Mouse (Mus musculus): ENCODE measurements around the gene Ptms. TPM values are rescaled to one million over a fixed set of nuclear protein-coding genes. Genes with fewer than 3 reads are reported as not detected.

Ptms gene
- polyA plus RNA-seq, 1 experiment from 2014 or later = 303 TPM

DNA sequence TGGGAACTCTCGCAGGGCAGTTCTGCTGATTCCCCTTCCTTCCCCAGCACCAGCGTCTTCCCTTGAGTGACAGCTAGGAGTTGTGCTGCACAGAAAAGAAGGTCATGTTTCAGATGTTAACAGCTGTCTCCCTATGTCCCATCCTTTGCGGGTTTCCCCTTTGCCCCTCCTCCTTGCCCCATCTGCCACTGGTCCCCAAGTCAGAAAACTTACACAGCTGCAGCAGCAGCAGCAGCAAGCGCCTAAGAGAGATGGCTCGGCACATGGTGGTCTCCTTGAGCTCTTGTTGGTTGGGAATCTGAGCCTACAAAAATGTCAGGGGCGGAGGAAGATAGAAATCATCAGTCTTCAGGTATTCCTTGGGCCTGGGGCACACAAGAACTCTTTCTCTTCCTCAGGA is 40.5 kb downstream of the Ptms start:
- Histone ChIP-seq H3K4me2 (replicated peaks) (no peak overlapping the region), H3K9ac (no peak overlapping the region), H3K36me3 (no peaks in the 10 kb centered on the region), H3K27me3 (no peaks in the 10 kb centered on the region), H3K27ac (no peak overlapping the region), H3K9me3 (no peaks in the 10 kb centered on the region), H3K4me1 (no peaks in the 10 kb centered on the region), H3K4me3 (no peak overlapping the region)
- no peak for ATAC-seq (ENCODE audit: low FRiP score, low read depth)
- WGBS = 52% methylated on average over 6 of the region's 6 CpGs

DNA sequence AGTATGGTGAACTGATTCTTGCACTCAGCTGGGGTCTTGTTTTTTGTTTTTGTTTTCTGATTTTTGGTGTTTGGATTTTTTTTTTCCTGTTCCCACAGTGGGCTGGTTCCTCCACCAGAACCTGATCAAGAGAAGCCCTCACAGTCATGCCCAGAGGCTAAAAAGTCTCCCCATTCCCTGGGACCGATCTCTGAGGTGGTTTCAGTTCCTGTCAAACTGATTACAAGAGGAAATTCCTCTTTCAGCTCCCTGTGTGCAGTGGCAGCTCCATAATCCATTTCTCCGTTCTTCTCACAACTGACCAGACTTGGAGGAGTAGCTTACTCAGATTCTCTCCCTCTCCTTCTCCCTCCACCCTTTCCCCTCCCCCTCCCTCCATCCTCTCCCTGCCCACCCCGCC is 45.6 kb downstream of the Ptms start:
- 41% methylated on average over 2 of the region's 3 CpGs for WGBS
- Histone ChIP-seq H3K9me3 (no peaks in the 10 kb centered on the region), H3K4me1 (no peaks in the 10 kb centered on the region)

DNA sequence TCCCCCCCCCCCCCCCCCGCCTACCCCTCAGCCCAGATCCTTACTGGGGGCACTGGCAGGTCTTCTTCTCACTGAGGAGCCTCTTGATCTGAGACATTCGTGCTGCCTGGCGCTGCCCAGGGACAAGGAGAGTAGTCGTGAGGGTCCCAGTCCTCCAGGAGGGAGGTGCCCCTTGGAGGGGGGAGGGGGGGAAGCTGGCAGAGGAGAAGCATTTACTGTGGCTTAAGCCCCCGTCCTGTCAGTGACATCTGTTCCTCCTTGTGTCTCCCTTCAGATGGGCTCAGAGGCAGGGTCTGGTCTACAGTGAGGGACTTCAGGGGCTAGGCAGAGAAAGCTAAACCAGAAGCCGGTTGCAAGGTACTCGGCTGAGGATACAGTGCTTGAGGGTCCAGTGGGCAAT is 53.3 kb downstream of the Ptms start:
- no peak for ATAC-seq (ENCODE audit: low FRiP score, low read depth)
- no peaks in the 10 kb centered on the region for H3K9me3 ChIP-seq
- H3K27ac ChIP-seq = no peak overlapping the region
- no peak overlapping the region for H3K4me3 ChIP-seq
- H3K27me3 ChIP-seq = peaks cover 10% of the 10 kb centered on the region
- H3K9ac ChIP-seq = peak overlapping the region; percentile 35; the same call in 1 of the 2 replicates
- peaks cover 38% of the 10 kb centered on the region for H3K4me1 ChIP-seq
- H3K36me3 ChIP-seq = no peaks in the 10 kb centered on the region
- WGBS = 54% methylated on average over 6 of the region's 7 CpGs
- H3K4me2 ChIP-seq (replicated peaks) = no peak overlapping the region

More for the DNA sequence above, 45.6 kb downstream of the Ptms start:
- no peak for ATAC-seq (ENCODE audit: low FRiP score, low read depth)
- Histone ChIP-seq H3K27me3 (no peaks in the 10 kb centered on the region), H3K27ac (no peak overlapping the region), H3K36me3 (no peaks in the 10 kb centered on the region), H3K4me2 (replicated peaks) (no peak overlapping the region), H3K4me3 (no peak overlapping the region), H3K9ac (no peak overlapping the region)

DNA sequence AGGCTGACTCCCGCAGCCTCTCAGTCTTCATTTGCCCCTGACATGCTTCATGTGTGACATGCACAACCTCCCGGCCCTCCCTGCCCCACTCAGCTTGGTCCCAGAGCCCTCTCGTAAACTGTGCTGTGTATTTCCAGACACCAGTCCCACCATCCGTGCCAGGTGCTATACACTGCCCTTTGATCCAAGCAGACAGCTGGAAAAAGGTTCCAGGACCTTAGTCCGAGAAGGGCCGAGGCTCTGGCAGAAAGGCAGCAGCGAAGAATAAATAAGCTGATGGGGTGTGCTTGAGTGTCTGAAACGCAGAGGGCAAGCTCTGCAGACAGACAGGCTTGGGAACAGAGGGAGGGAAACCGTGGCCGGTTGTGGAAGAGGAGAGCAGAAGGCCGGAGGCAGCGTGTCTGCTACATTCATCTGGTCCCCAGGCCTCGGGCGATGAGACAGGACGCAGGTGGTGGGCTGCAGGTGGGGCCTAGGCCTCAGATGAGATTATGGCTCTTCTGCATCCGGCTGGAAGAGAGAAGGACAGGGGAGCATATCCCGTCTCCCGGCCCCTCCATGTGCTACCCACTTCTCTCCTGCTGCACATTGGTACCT is 54.0 kb downstream of the Ptms start:
- Histone ChIP-seq H3K9ac (peak overlapping the region; percentile 51), H3K4me3 (no peak overlapping the region), H3K9me3 (no peaks in the 10 kb centered on the region), H3K27me3 (peaks cover 13% of the 10 kb centered on the region), H3K27ac (no peak overlapping the region; the same call in 1 of the 2 replicates), H3K4me1 (peaks cover 43% of the 10 kb centered on the region), H3K4me2 (replicated peaks) (no peak overlapping the region), H3K36me3 (no peaks in the 10 kb centered on the region)
- WGBS = 30% methylated on average over 18 of the region's 18 CpGs
- no peak for ATAC-seq (ENCODE audit: low FRiP score, low read depth)

Other genes starting within 250 kb of the Ptms start
- gene Emg1, start 207.9 kb downstream of the Ptms start, polyA plus RNA-seq (2015; fragmentation: Nextera tagmentation; extraction: Ambion mirVana) = 190 and 201 TPM in 2 replicates
- 324 and 325 TPM in 2 replicates for gene Phb2, start 207.8 kb downstream of the Ptms start, polyA plus RNA-seq (2015; fragmentation: Nextera tagmentation; extraction: Ambion mirVana)
- 9.0 and 10.9 TPM in 2 replicates for gene Ptpn6, start 181.4 kb downstream of the Ptms start, polyA plus RNA-seq (2015; fragmentation: Nextera tagmentation; extraction: Ambion mirVana)
- gene Grcc10, start 178.7 kb downstream of the Ptms start, polyA plus RNA-seq (2015; fragmentation: Nextera tagmentation; extraction: Ambion mirVana) = 480 and 513 TPM in 2 replicates
- gene Gm45234, start 164.1 kb downstream of the Ptms start, polyA plus RNA-seq (2015; fragmentation: Nextera tagmentation; extraction: Ambion mirVana) = 0.11 TPM in 1 of 2 replicates, not detected in the other
- 19.6 and 20.0 TPM in 2 replicates for gene Atn1, start 163.6 kb downstream of the Ptms start, polyA plus RNA-seq (2015; fragmentation: Nextera tagmentation; extraction: Ambion mirVana)
- gene Eno2, start 150.4 kb downstream of the Ptms start, polyA plus RNA-seq (2015; fragmentation: Nextera tagmentation; extraction: Ambion mirVana) = 7.2 and 7.7 TPM in 2 replicates
- 0.59 and 0.86 TPM in 2 replicates for gene Lrrc23, start 140.4 kb downstream of the Ptms start, polyA plus RNA-seq (2015; fragmentation: Nextera tagmentation; extraction: Ambion mirVana)
- gene Spsb2, start 111.4 kb downstream of the Ptms start, polyA plus RNA-seq (2015; fragmentation: Nextera tagmentation; extraction: Ambion mirVana) = 10.4 and 12.3 TPM in 2 replicates
- 782 and 803 TPM in 2 replicates for gene Tpi1, start 105.8 kb downstream of the Ptms start, polyA plus RNA-seq (2015; fragmentation: Nextera tagmentation; extraction: Ambion mirVana)
- 165 and 177 TPM in 2 replicates for gene Usp5, start 90.6 kb downstream of the Ptms start, polyA plus RNA-seq (2015; fragmentation: Nextera tagmentation; extraction: Ambion mirVana)
- gene Cdca3, start 90.6 kb downstream of the Ptms start, polyA plus RNA-seq (2015; fragmentation: Nextera tagmentation; extraction: Ambion mirVana) = 166 and 172 TPM in 2 replicates
- 1.0 and 1.3 TPM in 2 replicates for gene Gnb3, start 79.8 kb downstream of the Ptms start, polyA plus RNA-seq (2015; fragmentation: Nextera tagmentation; extraction: Ambion mirVana)
- gene P3h3, start 62.4 kb downstream of the Ptms start, polyA plus RNA-seq (2015; fragmentation: Nextera tagmentation; extraction: Ambion mirVana) = 60.4 and 61.2 TPM in 2 replicates
- 2.9 and 3.5 TPM in 2 replicates for gene Gpr162, start 56.1 kb downstream of the Ptms start, polyA plus RNA-seq (2015; fragmentation: Nextera tagmentation; extraction: Ambion mirVana)
- 0.04 and 0.15 TPM in 2 replicates for gene Cd4, start 31.9 kb downstream of the Ptms start, polyA plus RNA-seq (2015; fragmentation: Nextera tagmentation; extraction: Ambion mirVana)
- gene Lag3, start 8.4 kb downstream of the Ptms start, polyA plus RNA-seq (2015; fragmentation: Nextera tagmentation; extraction: Ambion mirVana) = 1.7 and 3.1 TPM in 2 replicates
- gene Mlf2, start 11.3 kb upstream of the Ptms start, polyA plus RNA-seq (2015; fragmentation: Nextera tagmentation; extraction: Ambion mirVana) = 354 and 355 TPM in 2 replicates
- 128 and 133 TPM in 2 replicates for gene Cops7a, start 45.4 kb upstream of the Ptms start, polyA plus RNA-seq (2015; fragmentation: Nextera tagmentation; extraction: Ambion mirVana)
- gene Pianp, start 76.6 kb upstream of the Ptms start, polyA plus RNA-seq (2015; fragmentation: Nextera tagmentation; extraction: Ambion mirVana) = 15.7 and 19.0 TPM in 2 replicates
- 20.6 and 21.2 TPM in 2 replicates for gene Zfp384, start 89.0 kb upstream of the Ptms start, polyA plus RNA-seq (2015; fragmentation: Nextera tagmentation; extraction: Ambion mirVana)
- 183 and 190 TPM in 2 replicates for gene Ing4, start 119.7 kb upstream of the Ptms start, polyA plus RNA-seq (2015; fragmentation: Nextera tagmentation; extraction: Ambion mirVana)
- 16.5 and 19.2 TPM in 2 replicates for gene Acrbp, start 129.6 kb upstream of the Ptms start, polyA plus RNA-seq (2015; fragmentation: Nextera tagmentation; extraction: Ambion mirVana)
- 0.45 and 0.80 TPM in 2 replicates for gene Lpar5, start 147.8 kb upstream of the Ptms start, polyA plus RNA-seq (2015; fragmentation: Nextera tagmentation; extraction: Ambion mirVana)
- gene Chd4, start 175.9 kb upstream of the Ptms start, polyA plus RNA-seq (2015; fragmentation: Nextera tagmentation; extraction: Ambion mirVana) = 86.8 and 93.4 TPM in 2 replicates
- gene Nop2, start 211.8 kb upstream of the Ptms start, polyA plus RNA-seq (2015; fragmentation: Nextera tagmentation; extraction: Ambion mirVana) = 65.6 and 67.1 TPM in 2 replicates
- gene Iffo1, start 225.1 kb upstream of the Ptms start, polyA plus RNA-seq (2015; fragmentation: Nextera tagmentation; extraction: Ambion mirVana) = 31.5 and 33.1 TPM in 2 replicates
- 1,893 and 1,983 TPM in 2 replicates for gene Gapdh, start 246.4 kb upstream of the Ptms start, polyA plus RNA-seq (2015; fragmentation: Nextera tagmentation; extraction: Ambion mirVana)

Measured in limb, embryonic 13.5 days (tissue).